Mouse (Mus musculus) kidney, adult 2 months (tissue): ENCODE measurements around the gene Txnl4b. TPM values are rescaled to one million over a fixed set of nuclear protein-coding genes. Genes with fewer than 3 reads are reported as not detected.
A peak's percentile ranks its signal among the peaks of the same experiment; 100 is the strongest.

Experiments used
- DNase-seq: peaks from one replicate; pipeline ENCODE4 v3.0.0; 2021
- H3K27ac ChIP-seq: fragments of 200-500 bp; 2 replicates; pipeline ENCODE4 v1.5.1; 2012; ENCODE audit warnings: low read depth, low read length, control low read depth, inconsistent platforms; ENCODE audit not compliant: insufficient read depth
- H3K27me3 ChIP-seq: fragments of 200-500 bp; replicated peaks from 2 replicates; pipeline ENCODE4 v1.6.1; 2012; ENCODE audit warnings: mild to moderate bottlenecking, moderate library complexity, low read length, inconsistent platforms; ENCODE audit not compliant: control insufficient read depth, insufficient read depth
- H3K36me3 ChIP-seq: fragments of 200-500 bp; 2 replicates; pipeline ENCODE4 v1.6.1; 2012; ENCODE audit warnings: mild to moderate bottlenecking, moderate library complexity, low read length, inconsistent platforms; ENCODE audit not compliant: control insufficient read depth, insufficient read depth
- H3K4me1 ChIP-seq: fragments of 200-500 bp; 2 replicates; pipeline ENCODE4 v1.6.1; 2011; ENCODE audit warnings: low read length; ENCODE audit not compliant: control insufficient read depth, insufficient read depth
- H3K4me3 ChIP-seq: fragments of 200-500 bp; 2 replicates; pipeline ENCODE4 v1.5.1; 2011; ENCODE audit warnings: mild to moderate bottlenecking, low read depth, low read length, control low read depth; ENCODE audit not compliant: insufficient read depth
- CTCF ChIP-seq: fragments of 200-500 bp; conservative IDR thresholded peaks from 2 replicates; pipeline ENCODE4 v1.5.1; 2011; ENCODE audit warnings: low read depth, mild to moderate bottlenecking, control low read depth, low read length, moderate library complexity, mixed read lengths; ENCODE audit not compliant: insufficient read depth, insufficient read length
- POLR2A ChIP-seq: fragments of 200-500 bp; IDR thresholded peaks from one replicate; pipeline ENCODE4 v1.6.1; 2011; ENCODE audit warnings: low read depth, low read length, control low read depth
- WGBS: fragments of 180-500 bp; shearing (Covaris S2); methylation state at CpG from one replicate; pipeline ENCODE4 v1.1.7; 2018; 5-methylcytosine and 5-hydroxymethylcytosine counted together
- polyA plus RNA-seq: library from polyadenylated mRNA; depleted of rRNA; stranded (reverse); fragments of >200 nt; gene quantifications from 2 replicates; pipeline ENCODE4 v1.2.3, GENCODE M21; 2012

Txnl4b gene
- polyA plus RNA-seq, 1 experiment, result 8.5 TPM

DNA sequence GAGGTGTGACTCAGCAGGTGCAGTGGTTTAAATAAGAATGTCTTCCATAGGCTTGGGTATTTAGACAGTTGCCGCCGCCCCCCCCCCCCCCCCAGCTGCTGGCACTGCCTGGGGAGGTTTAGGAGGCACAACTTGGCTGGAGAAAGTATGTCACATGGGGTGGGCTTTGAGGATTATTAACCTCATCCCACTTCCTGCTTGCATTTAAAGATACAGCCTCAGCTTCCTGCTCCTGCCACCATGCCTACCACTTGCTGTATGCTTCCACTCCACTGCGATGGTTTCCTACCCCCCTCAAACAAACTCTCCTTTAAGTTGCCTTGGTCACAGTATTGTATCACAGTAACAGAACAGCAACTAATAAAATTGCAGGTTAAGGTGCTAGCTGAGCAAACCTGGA is 21.6 kb upstream of the Txnl4b start:
- no peak overlapping the region for H3K27ac ChIP-seq
- H3K36me3 ChIP-seq, result no peaks in the 10 kb centered on the region
- no peaks in the 10 kb centered on the region for H3K27me3 ChIP-seq
- WGBS, result 29% methylated on average over 3 of the region's 3 CpGs
- no peak overlapping the region for H3K4me3 ChIP-seq
- no peaks in the 10 kb centered on the region for H3K4me1 ChIP-seq
- TF ChIP-seq POLR2A (no peak), CTCF (no peak)
- DNase-seq, result no peak

DNA sequence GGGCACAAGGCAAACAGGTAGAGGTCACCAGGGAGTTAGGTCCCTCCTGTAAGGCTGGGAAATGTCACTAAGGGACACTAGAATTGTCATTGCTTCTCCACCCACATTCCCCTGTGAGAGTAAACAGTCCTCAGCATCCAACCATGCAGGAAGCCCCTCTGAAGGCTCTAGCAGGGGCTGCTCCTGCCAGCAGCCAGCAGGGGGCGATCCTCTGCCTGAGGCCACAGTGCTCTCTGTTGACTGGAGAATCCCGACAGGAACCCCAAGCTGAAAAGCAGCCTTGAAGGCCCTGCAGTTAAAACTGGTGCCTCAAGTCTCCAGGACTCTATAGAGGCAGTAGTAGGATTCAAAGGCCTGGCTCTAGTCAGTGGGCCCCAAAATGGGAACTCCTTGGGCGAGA is 14.0 kb upstream of the Txnl4b start:
- Histone ChIP-seq H3K27ac (no peak overlapping the region), H3K36me3 (0 out of 2 replicates have a peak, but pooled peaks cover 3% of the 10 kb centered on the region), H3K4me1 (no peaks in the 10 kb centered on the region), H3K27me3 (no peaks in the 10 kb centered on the region), H3K4me3 (no peak overlapping the region)
- WGBS, result 45% methylated on average over 3 of the region's 3 CpGs
- peak; percentile 44 for TF ChIP-seq CTCF
- TF ChIP-seq POLR2A, result no peak
- DNase-seq, result no peak

DNA sequence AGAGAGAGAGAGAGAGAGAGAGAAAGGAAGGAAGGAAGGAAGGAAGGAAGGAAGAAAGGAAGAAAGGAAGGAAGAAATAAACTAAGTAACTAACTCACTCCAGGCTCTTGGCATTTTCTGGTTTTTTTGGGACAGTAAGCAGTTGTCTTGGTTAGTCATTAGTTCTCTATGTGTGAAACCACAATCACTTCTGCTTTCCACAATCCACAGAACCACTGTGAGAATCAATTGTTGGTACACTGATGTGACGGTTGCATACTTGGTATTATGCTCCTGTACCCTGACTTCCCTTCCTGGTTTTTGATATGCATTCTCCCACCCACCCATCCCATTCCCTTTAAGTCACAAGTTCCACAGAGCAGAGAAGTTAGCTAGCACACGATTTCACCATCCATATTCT is 1.8 kb upstream of the Txnl4b start:
- Histone ChIP-seq H3K4me1 (0 out of 2 replicates have a peak, but pooled peaks cover 5% of the 10 kb centered on the region), H3K36me3 (peaks cover 3% of the 10 kb centered on the region; the same call in 1 of the 2 replicates), H3K4me3 (no peak overlapping the region), H3K27me3 (no peaks in the 10 kb centered on the region), H3K27ac (no peak overlapping the region)
- no peak for DNase-seq
- WGBS, result 62% methylated on average over 2 of the region's 2 CpGs
- TF ChIP-seq CTCF (no peak), POLR2A (no peak)

DNA sequence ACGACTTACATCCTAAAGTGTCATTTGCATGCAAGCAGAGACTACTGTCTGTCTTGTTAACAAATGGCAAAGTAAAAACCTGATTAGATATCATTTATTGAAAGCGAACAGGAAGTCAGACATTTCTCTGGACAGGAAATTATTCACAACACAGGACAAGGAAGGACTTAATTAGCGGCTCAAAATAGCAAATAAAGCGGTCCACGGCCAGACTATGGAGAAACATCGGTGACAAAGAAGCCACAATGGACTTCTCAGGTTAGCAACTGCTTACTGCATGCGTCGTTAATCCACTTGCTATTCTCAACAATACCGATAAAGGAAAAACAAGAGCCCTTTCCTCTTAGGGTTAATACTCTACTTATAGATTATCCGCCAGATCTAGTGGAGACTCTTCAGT is 926 bp upstream of the Txnl4b start:
- Histone ChIP-seq H3K27me3 (no peaks in the 10 kb centered on the region), H3K4me3 (peak overlapping the region; percentile 85), H3K36me3 (peaks cover 1% of the 10 kb centered on the region; the same call in 1 of the 2 replicates), H3K27ac (peak overlapping the region; percentile 79; the same call in 1 of the 2 replicates), H3K4me1 (0 out of 2 replicates have a peak, but pooled peaks cover 5% of the 10 kb centered on the region)
- no peak for DNase-seq
- WGBS, result 3% methylated on average over 10 of the region's 10 CpGs
- TF ChIP-seq POLR2A (no peak), CTCF (no peak)

DNA sequence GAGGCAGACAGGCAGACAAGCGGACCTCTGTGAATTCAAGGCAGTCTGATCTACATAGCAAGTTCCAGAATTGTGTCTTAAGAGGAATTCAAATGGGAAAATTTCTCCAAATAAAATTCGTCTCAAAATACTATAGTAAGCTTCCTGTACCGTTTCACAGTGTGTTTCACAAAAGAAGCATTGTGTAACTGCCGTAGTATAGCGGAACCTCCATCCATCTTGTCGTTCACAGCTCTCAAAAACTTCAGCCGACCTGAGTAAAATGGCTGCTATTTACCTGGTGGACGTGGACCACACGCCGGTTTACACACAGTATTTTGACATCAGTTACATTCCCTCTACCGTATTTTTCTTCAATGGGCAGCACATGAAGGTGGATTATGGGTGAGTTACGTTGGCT is 5.4 kb downstream of the Txnl4b start:
- TF ChIP-seq POLR2A, result no peak
- TF ChIP-seq CTCF, result no peak
- Histone ChIP-seq H3K4me1 (0 out of 2 replicates have a peak, but pooled peaks cover 5% of the 10 kb centered on the region), H3K36me3 (no peaks in the 10 kb centered on the region), H3K27me3 (no peaks in the 10 kb centered on the region), H3K27ac (no peak overlapping the region), H3K4me3 (no peak overlapping the region)
- WGBS, result 89% methylated on average over 12 of the region's 12 CpGs
- DNase-seq, result no peak

DNA sequence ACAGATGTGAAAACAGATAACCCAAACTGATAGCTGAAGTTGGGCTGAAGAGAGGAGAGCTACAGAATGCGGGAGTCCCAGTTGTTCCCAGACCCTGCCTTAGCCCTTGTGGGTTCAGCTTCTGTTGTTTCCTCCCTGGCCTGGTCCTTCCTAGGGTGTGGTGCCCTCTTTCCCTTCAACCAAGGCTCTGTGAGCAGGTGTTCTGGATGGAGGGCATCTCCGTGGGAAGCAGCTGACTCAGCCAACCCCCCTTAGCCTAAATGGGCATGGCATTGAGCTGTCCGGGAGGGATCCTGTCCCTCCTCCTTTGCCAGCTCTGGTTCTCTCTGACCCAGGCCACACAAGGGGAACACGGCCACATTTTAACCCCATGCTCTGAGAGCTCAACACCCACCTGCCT is 10.6 kb downstream of the Txnl4b start:
- no peak overlapping the region for H3K27ac ChIP-seq
- DNase-seq, result no peak
- TF ChIP-seq POLR2A (no peak), CTCF (no peak)

DNA sequence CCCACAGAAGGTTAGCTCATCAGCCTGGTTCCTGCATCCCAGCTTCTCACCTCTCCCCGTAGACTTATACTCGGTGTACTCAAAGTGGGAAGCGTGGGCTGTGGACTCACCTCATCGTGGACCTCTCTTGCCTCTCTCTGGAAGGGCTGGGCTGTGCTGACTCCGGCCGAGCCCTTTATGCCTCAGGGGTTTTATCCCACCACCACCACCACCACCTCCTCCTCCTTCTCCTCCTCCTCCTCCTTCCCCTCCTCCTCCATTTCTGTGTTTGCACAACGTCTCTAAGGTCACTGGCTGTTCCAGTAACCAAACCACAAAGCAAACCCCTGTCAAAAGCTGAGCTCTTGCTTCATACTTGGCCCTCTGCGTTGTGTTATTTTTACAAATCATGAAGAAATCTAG is 13.2 kb downstream of the Txnl4b start, which contains the start of gene Hp:
TSS of gene Hp (minus strand) at position 273 of the 402 bp plus-strand sequence.
- 33% methylated on average over 8 of the region's 8 CpGs for WGBS
- no peak within 1 kb of the TSS for H3K4me3 ChIP-seq
- TF ChIP-seq CTCF (no peak), POLR2A (no peak)
- no peak within 1 kb of the TSS for H3K27ac ChIP-seq
- no peaks in the 10 kb centered on the region for H3K4me1 ChIP-seq
- DNase-seq, result peak; percentile 5
- no peaks in the 10 kb centered on the region for H3K27me3 ChIP-seq
- no peaks in the 10 kb centered on the region for H3K36me3 ChIP-seq

More for the DNA sequence above, 10.6 kb downstream of the Txnl4b start:
- Histone ChIP-seq H3K36me3 (no peaks in the 10 kb centered on the region), H3K4me1 (no peaks in the 10 kb centered on the region), H3K4me3 (no peak overlapping the region), H3K27me3 (no peaks in the 10 kb centered on the region)
- 68% methylated on average over 4 of the region's 4 CpGs for WGBS
